Mouse (Mus musculus) heart, embryonic 11.5 days (tissue): ENCODE measurements around the gene Mrap. TPM values are rescaled to one million over a fixed set of nuclear protein-coding genes. Genes with fewer than 3 reads are reported as not detected.

Source experiments
- ATAC-seq: fragments of 200-750 bp; cut with Nextera tagmentation; replicated peaks from 2 replicates; pipeline ENCODE4 v1.8.0; 2017; ENCODE audit warnings: moderate library complexity; ENCODE audit not compliant: insufficient number of reproducible peaks, low FRiP score, low TSS enrichment
- H3K27ac ChIP-seq: fragments of 300-500 bp; sonication (generic); 2 replicates; pipeline ENCODE4 v1.5.1; 2014; ENCODE audit warnings: mild to moderate bottlenecking, low read depth, low read length
- H3K27me3 ChIP-seq: fragments of 300-500 bp; sonication (generic); 2 replicates; pipeline ENCODE4 v1.6.1; 2014; ENCODE audit warnings: mild to moderate bottlenecking, low read length, mixed read lengths; ENCODE audit not compliant: control insufficient read depth, insufficient read depth
- H3K36me3 ChIP-seq: fragments of 300-500 bp; sonication (generic); 2 replicates; pipeline ENCODE4 v1.6.1; 2014; ENCODE audit warnings: mild to moderate bottlenecking, low read length, moderate library complexity, mixed read lengths; ENCODE audit not compliant: control insufficient read depth, insufficient read depth
- H3K4me1 ChIP-seq: fragments of 300-500 bp; sonication (generic); 2 replicates; pipeline ENCODE4 v1.6.1; 2014; ENCODE audit warnings: low read length; ENCODE audit not compliant: control insufficient read depth, insufficient read depth
- H3K4me2 ChIP-seq: fragments of 300-500 bp; sonication (generic); 2 replicates; pipeline ENCODE4 v1.6.1; 2014; ENCODE audit warnings: mild to moderate bottlenecking, moderate library complexity
- H3K4me3 ChIP-seq: fragments of 300-500 bp; sonication (generic); 2 replicates; pipeline ENCODE4 v1.5.1; 2014; ENCODE audit warnings: low read depth, low read length
- H3K9ac ChIP-seq: fragments of 300-500 bp; sonication (generic); 2 replicates; pipeline ENCODE4 v1.6.1; 2014; ENCODE audit warnings: mild to moderate bottlenecking, low read depth, low read length, moderate library complexity
- H3K9me3 ChIP-seq: fragments of 300-500 bp; sonication (generic); replicated peaks from 2 replicates; pipeline ENCODE4 v1.6.1; 2016; ENCODE audit warnings: low read length; ENCODE audit not compliant: control insufficient read depth
- WGBS: fragments of 180-500 bp; shearing (Covaris S2); extraction: QIAGEN DNeasy Blood & Tissue Kit; methylation state at CpG from one replicate; pipeline ENCODE4 v1.1.7; 2014; ENCODE audit not compliant: insufficient replicate concordance; 5-methylcytosine and 5-hydroxymethylcytosine counted together
- polyA plus RNA-seq: library from polyadenylated mRNA; unstranded; fragments of >200 nt; fragmentation: Nextera tagmentation; extraction: Ambion mirVana; gene quantifications from 2 replicates; pipeline ENCODE4 v1.2.1, GENCODE M21; 2014

Gene Mrap
- polyA plus RNA-seq, 1 experiment from 2014 or later: 36.3 TPM

GRCm38 (mm10) chr16:90703646-90704045, 34.4 kb upstream of the Mrap start:
- no peaks in the 10 kb centered on the region for H3K27me3 ChIP-seq
- H3K4me1 ChIP-seq: peaks cover 37% of the 10 kb centered on the region
- H3K36me3 ChIP-seq: no peaks in the 10 kb centered on the region
- H3K27ac ChIP-seq: 0 out of 2 replicates have a peak overlapping the region, but pooled peaks have one; percentile 18
- no peak overlapping the region for H3K4me2 ChIP-seq
- no peak overlapping the region for H3K9ac ChIP-seq
- no peaks in the 10 kb centered on the region for H3K9me3 ChIP-seq
- no peak overlapping the region for H3K4me3 ChIP-seq
- ATAC-seq: no peak
- WGBS: 0% methylated on average over 1 of the region's 1 CpGs

GRCm38 (mm10) chr16:90704161-90704825, 33.7 kb upstream of the Mrap start:
- WGBS: 55% methylated on average over 13 of the region's 13 CpGs
- no peaks in the 10 kb centered on the region for H3K9me3 ChIP-seq
- ATAC-seq: no peak; the same call in 1 of the 2 replicates
- no peaks in the 10 kb centered on the region for H3K36me3 ChIP-seq
- H3K4me1 ChIP-seq: peaks cover 41% of the 10 kb centered on the region
- H3K27ac ChIP-seq: no peak overlapping the region
- no peak overlapping the region for H3K4me3 ChIP-seq
- H3K4me2 ChIP-seq: no peak overlapping the region
- no peaks in the 10 kb centered on the region for H3K27me3 ChIP-seq
- no peak overlapping the region for H3K9ac ChIP-seq

GRCm38 (mm10) chr16:90706279-90706678, 31.7 kb upstream of the Mrap start:
- H3K27me3 ChIP-seq: no peaks in the 10 kb centered on the region
- peaks cover 50% of the 10 kb centered on the region for H3K4me1 ChIP-seq
- 0% methylated on average over 3 of the region's 3 CpGs for WGBS
- H3K9ac ChIP-seq: no peak overlapping the region
- peak; percentile 74 for ATAC-seq
- H3K4me3 ChIP-seq: no peak overlapping the region
- no peak overlapping the region for H3K4me2 ChIP-seq
- H3K27ac ChIP-seq: peak overlapping the region; percentile 70
- no peaks in the 10 kb centered on the region for H3K9me3 ChIP-seq
- no peaks in the 10 kb centered on the region for H3K36me3 ChIP-seq

GRCm38 (mm10) chr16:90709711-90710289, 28.2 kb upstream of the Mrap start:
- WGBS: 38% methylated on average over 17 of the region's 17 CpGs
- peaks cover 35% of the 10 kb centered on the region for H3K4me1 ChIP-seq
- no peak overlapping the region for H3K9ac ChIP-seq
- H3K27ac ChIP-seq: peak overlapping the region; percentile 3; the same call in 1 of the 2 replicates
- no peaks in the 10 kb centered on the region for H3K9me3 ChIP-seq
- H3K27me3 ChIP-seq: 0 out of 2 replicates have a peak, but pooled peaks cover 3% of the 10 kb centered on the region
- no peaks in the 10 kb centered on the region for H3K36me3 ChIP-seq
- H3K4me3 ChIP-seq: no peak overlapping the region
- peak overlapping the region; percentile 31 for H3K4me2 ChIP-seq
- no peak for ATAC-seq

DNA sequence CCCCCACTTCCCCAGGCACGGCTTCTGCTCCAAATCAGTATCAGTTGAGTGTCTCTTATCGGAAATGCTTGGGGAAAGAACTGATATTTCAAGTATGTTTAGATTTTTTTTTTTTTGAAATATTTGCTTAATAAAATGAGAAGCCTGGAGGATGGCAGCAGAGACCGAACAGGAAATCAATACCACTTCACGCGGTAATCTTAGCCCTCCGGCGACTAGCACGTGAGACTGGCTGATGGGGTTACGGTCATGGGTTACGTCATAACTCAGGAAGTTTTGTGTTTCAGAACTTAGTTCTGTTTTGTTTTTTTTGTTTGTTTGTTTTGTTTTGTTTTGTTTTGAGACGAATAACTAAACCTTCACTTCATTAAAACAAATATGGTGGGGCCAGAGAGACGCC, 27.7 kb upstream of the Mrap start:
- no peak overlapping the region for H3K4me3 ChIP-seq
- no peaks in the 10 kb centered on the region for H3K36me3 ChIP-seq
- H3K4me2 ChIP-seq: peak overlapping the region; percentile 31
- 0 out of 2 replicates have a peak, but pooled peaks cover 3% of the 10 kb centered on the region for H3K27me3 ChIP-seq
- H3K9me3 ChIP-seq: no peaks in the 10 kb centered on the region
- H3K4me1 ChIP-seq: peaks cover 35% of the 10 kb centered on the region
- 74% methylated on average over 12 of the region's 12 CpGs for WGBS
- no peak overlapping the region for H3K9ac ChIP-seq
- 0 out of 2 replicates have a peak overlapping the region, but pooled peaks have one; percentile 3 for H3K27ac ChIP-seq
- no peak for ATAC-seq

GRCm38 (mm10) chr16:90724051-90724450, 14.0 kb upstream of the Mrap start:
- H3K36me3 ChIP-seq: peaks cover 10% of the 10 kb centered on the region
- ATAC-seq: no peak
- H3K9ac ChIP-seq: no peak overlapping the region
- H3K27me3 ChIP-seq: no peaks in the 10 kb centered on the region
- 95% methylated on average over 4 of the region's 4 CpGs for WGBS
- H3K9me3 ChIP-seq: no peaks in the 10 kb centered on the region
- no peak overlapping the region for H3K27ac ChIP-seq
- H3K4me2 ChIP-seq: no peak overlapping the region
- no peak overlapping the region for H3K4me3 ChIP-seq
- peaks cover 6% of the 10 kb centered on the region for H3K4me1 ChIP-seq

DNA sequence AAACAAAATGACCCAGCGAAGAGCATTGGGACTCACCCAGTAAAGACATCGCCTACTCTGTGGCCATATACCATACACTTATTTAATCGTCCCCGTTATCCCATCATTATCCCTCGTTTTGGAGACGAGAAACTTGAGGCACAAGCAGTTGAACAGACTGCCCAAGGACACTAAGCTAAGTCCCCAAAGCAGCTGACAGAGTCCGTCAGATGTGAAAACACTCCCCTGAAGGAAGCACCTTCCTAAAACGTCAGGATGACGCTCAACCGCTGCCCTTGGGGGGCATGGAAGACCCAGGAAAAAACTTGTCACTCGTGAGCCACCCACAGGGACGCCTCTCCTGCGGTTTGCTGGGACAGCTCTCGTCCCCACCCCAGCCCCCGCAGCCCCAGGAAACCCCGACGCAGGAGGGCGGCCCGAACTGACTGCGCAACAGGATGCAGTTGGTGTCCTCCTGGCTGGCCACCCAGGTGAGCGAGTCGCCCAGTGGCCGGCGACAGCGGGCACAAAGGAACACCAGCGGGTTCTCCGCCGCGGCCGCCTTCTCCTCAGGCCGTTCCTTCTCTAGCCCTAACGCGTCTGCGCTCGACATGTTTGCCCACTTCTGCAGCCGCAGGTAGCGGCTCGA, 11.3 kb upstream of the Mrap start:
- no peaks in the 10 kb centered on the region for H3K36me3 ChIP-seq
- H3K9ac ChIP-seq: peak overlapping the region; percentile 87
- no peak overlapping the region for H3K27ac ChIP-seq
- peaks cover 4% of the 10 kb centered on the region; the same call in 1 of the 2 replicates for H3K9me3 ChIP-seq
- ATAC-seq: peak; percentile 43
- peaks cover 6% of the 10 kb centered on the region for H3K4me1 ChIP-seq
- H3K27me3 ChIP-seq: no peaks in the 10 kb centered on the region
- 5% methylated on average over 37 of the region's 38 CpGs for WGBS
- H3K4me3 ChIP-seq: peak overlapping the region; percentile 96
- peak overlapping the region; percentile 94 for H3K4me2 ChIP-seq

DNA sequence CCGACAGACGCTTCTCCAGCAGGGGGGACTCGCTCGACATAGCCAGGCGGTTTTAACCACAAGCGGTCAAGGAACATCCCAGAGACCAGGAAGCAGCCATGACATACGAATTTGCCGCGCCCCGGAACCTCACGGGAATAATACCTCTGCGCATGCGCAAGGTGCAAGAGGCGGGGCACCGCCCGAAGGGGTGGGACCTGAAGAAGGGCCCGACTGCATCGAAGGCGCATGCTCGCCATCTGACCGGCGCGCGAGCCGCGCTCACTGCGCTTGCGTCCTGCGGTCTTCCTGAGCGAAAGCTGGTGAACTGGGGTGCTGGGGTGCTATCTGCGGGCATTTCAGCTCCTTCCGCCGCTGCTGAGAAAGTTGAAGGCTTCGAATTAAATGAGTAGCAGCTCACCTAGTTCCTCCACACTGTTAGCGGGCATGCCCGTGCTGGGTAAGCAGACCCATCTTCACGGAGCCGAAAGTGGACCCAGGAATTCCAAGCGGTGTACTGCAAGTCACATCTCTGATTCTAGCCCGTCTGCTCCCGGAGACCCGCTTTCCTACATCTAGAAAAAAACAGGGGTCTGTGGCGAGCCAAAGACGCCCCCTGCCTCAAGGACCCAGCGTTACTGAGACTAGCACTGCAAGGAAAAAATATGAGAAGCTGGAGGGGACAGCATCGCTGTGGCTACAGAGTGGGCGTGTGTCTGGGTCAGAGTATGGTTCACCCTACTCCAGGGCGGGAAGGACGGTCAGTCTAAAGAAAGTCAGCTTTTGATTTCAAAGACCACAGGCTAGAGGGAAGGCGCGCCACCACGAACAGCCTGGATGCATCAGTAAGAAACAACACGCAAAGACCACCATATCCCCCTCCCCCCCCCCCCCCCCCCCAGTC, 10.5 kb upstream of the Mrap start, which contains the start of gene Mis18a:
Gene Mis18a (minus strand): TSS at position 172 of the 883 bp plus-strand sequence.
- Histone ChIP-seq H3K4me3 (peak within 1 kb of the TSS; percentile 96), H3K9me3 (peaks cover 4% of the 10 kb centered on the region; the same call in 1 of the 2 replicates), H3K9ac (peak within 1 kb of the TSS; percentile 87), H3K4me2 (peak within 1 kb of the TSS; percentile 94), H3K4me1 (peaks cover 6% of the 10 kb centered on the region), H3K36me3 (no peaks in the 10 kb centered on the region), H3K27ac (peak within 1 kb of the TSS; percentile 50; the same call in 1 of the 2 replicates), H3K27me3 (no peaks in the 10 kb centered on the region)
- peak; percentile 95 for ATAC-seq
- WGBS: 2% methylated on average over 53 of the region's 53 CpGs
